ENCODE assay signal across 26 mouse cellular contexts in the genomic region with DNA sequence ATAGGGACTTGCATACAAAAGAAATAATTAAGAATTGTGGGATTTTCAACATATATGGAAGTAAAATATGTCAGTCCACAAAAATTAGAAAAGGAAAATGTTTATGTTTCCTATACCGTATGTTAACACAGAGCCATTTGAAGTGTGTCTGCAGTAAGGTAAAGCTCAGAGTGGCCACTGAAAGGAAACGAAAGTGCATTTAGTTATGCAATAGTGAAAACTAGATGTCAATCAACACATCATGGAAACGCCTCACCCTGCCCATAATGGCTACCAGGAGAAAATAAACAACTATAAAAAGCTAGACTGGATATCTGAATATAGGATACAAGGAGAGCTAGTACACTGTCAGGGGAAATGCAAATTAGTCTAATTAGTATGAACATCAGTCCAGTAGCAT. TPM values are rescaled to one million over a fixed set of nuclear protein-coding genes. Genes with fewer than 3 reads are reported as not detected.
"Had no signal": no experiment of that assay in that cellular context is flagged by ENCODE, and none has a peak within 500 bp of the region (broad histone marks: within the 10 kb centered on the region; RNA-seq: fewer than 3 reads in every experiment).

No protein-coding gene starts in this region.

- H3K4me1 ChIP-seq: neural tube, embryonic 12.5 days; neural tube, embryonic 13.5 days; neural tube, embryonic 15.5 days; stomach, embryonic 15.5 days had no signal

- H3K4me3 ChIP-seq: neural tube, embryonic 12.5 days; neural tube, embryonic 13.5 days; neural tube, embryonic 15.5 days; stomach, embryonic 15.5 days had no signal

- DNase-seq: retina, postnatal 1 day; right cerebral cortex, adult 18-20 months; right cerebral cortex, postnatal 14 days; right cerebral cortex, postnatal 25 days; right cerebral cortex, postnatal 4 days; spleen, adult 18-20 months; thymus, adult 18-20 months; thymus, adult 2 months; thymus, postnatal 14 days; thymus, postnatal 25 days; thymus, postnatal 36 days; thymus, postnatal 4 days had no signal

RNA-seq across cellular contexts. Expression of a gene that starts 1.3 kb away (rescaled TPM):
- total RNA-seq: neutrophil, adult 5-6 weeks had no signal
- polyA plus RNA-seq: neural tube, embryonic 12.5 days; neural tube, embryonic 13.5 days; neural tube, embryonic 14.5 days; neural tube, embryonic 15.5 days; small intestine, adult 2 months; spleen, adult 2 months; stomach, embryonic 14.5 days; stomach, embryonic 15.5 days; stomach, embryonic 16.5 days; stomach, postnatal 0 days; testis, adult 2 months; thymus, adult 2 months; thymus, postnatal 0 days; urinary bladder, adult 2 months had no signal
